Mouse (Mus musculus) forelimb bud, embryonic 11.5 days (tissue): ENCODE results near the gene Gm20388.
A peak's percentile ranks its signal among the peaks of the same experiment; 100 is the strongest.

ENCODE experiments used
- DNase-seq: peaks from one replicate; pipeline ENCODE4 v3.0.0-alpha.2; 2012; ENCODE audit warnings: low read depth, low spot score

Gene Gm20388

GRCm38 (mm10) chr8:119910547-119911257 lies at the start of gene Gm20388:
Gm20388 (plus strand) TSS chr8:119910841.
- DNase-seq, result peak; percentile 85

GRCm38 (mm10) chr8:119861706-119862389 lies 48.8 kb upstream of the Gm20388 start, which contains the start of gene Klhl36:
Klhl36 (plus strand) TSS chr8:119862266.
- DNase-seq, result peak; percentile 87

- DNase-seq, result no peak
These were observed 48.3 kb upstream of the Gm20388 start for GRCm38 (mm10) chr8:119862390-119862734.

GRCm38 (mm10) chr8:119862749-119863148 lies 47.9 kb upstream of the Gm20388 start:
- no peak for DNase-seq

- no peak for DNase-seq
These were observed 41.0 kb upstream of the Gm20388 start for GRCm38 (mm10) chr8:119869616-119870015.

- DNase-seq, result no peak
These were observed 37.5 kb upstream of the Gm20388 start for GRCm38 (mm10) chr8:119873181-119873580.

GRCm38 (mm10) chr8:119881301-119881700 lies 29.3 kb upstream of the Gm20388 start:
- no peak for DNase-seq

GRCm38 (mm10) chr8:119881917-119882316 lies 28.7 kb upstream of the Gm20388 start:
- no peak for DNase-seq

GRCm38 (mm10) chr8:119883281-119883680 lies 27.4 kb upstream of the Gm20388 start:
- no peak for DNase-seq

GRCm38 (mm10) chr8:119885612-119886011 lies 25.0 kb upstream of the Gm20388 start:
- DNase-seq, result no peak

GRCm38 (mm10) chr8:119887130-119887529 lies 23.5 kb upstream of the Gm20388 start:
- DNase-seq, result no peak

- DNase-seq, result no peak
These were observed 22.6 kb upstream of the Gm20388 start for GRCm38 (mm10) chr8:119888012-119888411.

GRCm38 (mm10) chr8:119897069-119897468 lies 13.6 kb upstream of the Gm20388 start:
- no peak for DNase-seq

- no peak for DNase-seq
These were observed 12.7 kb upstream of the Gm20388 start for GRCm38 (mm10) chr8:119897933-119898332.

GRCm38 (mm10) chr8:119901349-119901748 lies 9.3 kb upstream of the Gm20388 start:
- DNase-seq, result no peak

GRCm38 (mm10) chr8:119901952-119902351 lies 8.7 kb upstream of the Gm20388 start:
- no peak for DNase-seq

- no peak for DNase-seq
These were observed 6.2 kb upstream of the Gm20388 start for GRCm38 (mm10) chr8:119904323-119904911.

GRCm38 (mm10) chr8:119909944-119910546 lies 596 bp upstream of the Gm20388 start, which contains the start of gene Usp10:
Usp10 (plus strand) TSS chr8:119910360.
- DNase-seq, result no peak

- DNase-seq, result peak; percentile 35
These were observed 769 bp downstream of the Gm20388 start for GRCm38 (mm10) chr8:119911258-119911962.

GRCm38 (mm10) chr8:119912643-119913042 lies 2.0 kb downstream of the Gm20388 start:
- no peak for DNase-seq

GRCm38 (mm10) chr8:119913181-119913580 lies 2.5 kb downstream of the Gm20388 start:
- no peak for DNase-seq

- no peak for DNase-seq
These were observed 3.5 kb downstream of the Gm20388 start for GRCm38 (mm10) chr8:119914161-119914560.
